Mouse (Mus musculus) midbrain, postnatal 0 days (tissue): ENCODE data around the gene Pip5k1c. TPM values are rescaled to one million over a fixed set of nuclear protein-coding genes. Genes with fewer than 3 reads are reported as not detected.

Source experiments
- ATAC-seq: fragments of 200-750 bp; cut with Nextera tagmentation; 2 replicates; pipeline ENCODE4 v1.8.0; 2017; ENCODE audit warnings: moderate number of reproducible peaks, mild to moderate bottlenecking, moderate TSS enrichment, moderate library complexity; ENCODE audit not compliant: low FRiP score
- DNase-seq: peaks from one replicate; pipeline ENCODE4 v3.0.0-alpha.2; 2015; ENCODE audit warnings: low spot score
- H3K27ac ChIP-seq: fragments of 300-500 bp; sonication (generic); 2 replicates; pipeline ENCODE4 v1.5.1; 2014; ENCODE audit warnings: low read depth, mild to moderate bottlenecking, low read length, mixed read lengths
- H3K27me3 ChIP-seq: fragments of 300-500 bp; sonication (generic); 2 replicates; pipeline ENCODE4 v1.6.1; 2014; ENCODE audit warnings: low read length, control low read depth, mixed read lengths; ENCODE audit not compliant: insufficient read depth
- H3K36me3 ChIP-seq: fragments of 300-500 bp; sonication (generic); 2 replicates; pipeline ENCODE4 v1.6.1; 2014; ENCODE audit warnings: low read length, control low read depth, mixed read lengths; ENCODE audit not compliant: insufficient read depth
- H3K4me1 ChIP-seq: fragments of 300-500 bp; sonication (generic); 2 replicates; pipeline ENCODE4 v1.6.1; 2014; ENCODE audit warnings: mild to moderate bottlenecking, control low read depth, antibody characterized with exemption, low read length, mixed read lengths; ENCODE audit not compliant: insufficient read depth
- H3K4me2 ChIP-seq: fragments of 300-500 bp; sonication (generic); 2 replicates; pipeline ENCODE4 v1.6.1; 2014; ENCODE audit warnings: low read depth, mild to moderate bottlenecking, low read length, mixed read lengths; ENCODE audit not compliant: poor library complexity, severe bottlenecking
- H3K4me3 ChIP-seq: fragments of 300-500 bp; sonication (generic); 2 replicates; pipeline ENCODE4 v1.5.1; 2014; ENCODE audit warnings: low read depth, mild to moderate bottlenecking, low read length, moderate library complexity
- H3K9ac ChIP-seq: fragments of 300-500 bp; sonication (generic); replicated peaks from 2 replicates; pipeline ENCODE4 v1.6.1; 2014; ENCODE audit warnings: mild to moderate bottlenecking, low read length, moderate library complexity, mixed read lengths; ENCODE audit not compliant: poor library complexity, severe bottlenecking
- H3K9me3 ChIP-seq: fragments of 300-500 bp; sonication (generic); 2 replicates; pipeline ENCODE4 v1.6.1; 2016; ENCODE audit warnings: low read length, control low read depth
- CTCF ChIP-seq: IDR thresholded peaks from 2 replicates; pipeline ENCODE4 v1.5.1; 2016; ENCODE audit warnings: antibody characterized with exemption, mild to moderate bottlenecking
- WGBS: fragments of 180-500 bp; shearing (Covaris S2); extraction: QIAGEN DNeasy Blood & Tissue Kit; methylation state at CpG from one replicate; pipeline ENCODE4 v1.1.7; 2014; 5-methylcytosine and 5-hydroxymethylcytosine counted together
- polyA plus RNA-seq: library from polyadenylated mRNA; unstranded; fragments of >200 nt; fragmentation: Nextera tagmentation; extraction: Ambion mirVana; gene quantifications from 2 replicates; pipeline ENCODE4 v1.2.1, GENCODE M21; 2015
- total RNA-seq: library from RNA; depleted of rRNA; stranded (reverse); fragments of >200 nt; gene quantifications from 2 replicates; pipeline ENCODE4 v1.2.3, GENCODE M21; 2014

Gene Pip5k1c
- total and polyA plus RNA-seq, 2 experiments from 2014 or later, result 125 to 256 TPM

- no peak for TF ChIP-seq CTCF
- Histone ChIP-seq H3K4me1 (no peaks in the 10 kb centered on the region), H3K27me3 (no peaks in the 10 kb centered on the region), H3K9ac (no peak overlapping the region), H3K4me3 (no peak overlapping the region), H3K27ac (no peak overlapping the region), H3K9me3 (no peaks in the 10 kb centered on the region), H3K4me2 (no peak overlapping the region), H3K36me3 (peaks cover 54% of the 10 kb centered on the region)
- DNase-seq (no peak), ATAC-seq (no peak)
- 78% methylated on average over 6 of the region's 6 CpGs for WGBS
Measured at GRCm38 (mm10) chr10:81326858-81327257, 34.1 kb downstream of the Pip5k1c start.

- Histone ChIP-seq H3K27me3 (peaks cover 8% of the 10 kb centered on the region), H3K27ac (no peak overlapping the region), H3K4me2 (no peak overlapping the region), H3K36me3 (peaks cover 47% of the 10 kb centered on the region), H3K9ac (no peak overlapping the region), H3K9me3 (no peaks in the 10 kb centered on the region), H3K4me3 (no peak overlapping the region), H3K4me1 (no peaks in the 10 kb centered on the region)
- DNase-seq (no peak), ATAC-seq (no peak)
- WGBS, result 63% methylated on average over 2 of the region's 2 CpGs
- TF ChIP-seq CTCF, result no peak
Measured at GRCm38 (mm10) chr10:81327959-81328358, 35.2 kb downstream of the Pip5k1c start.

- Histone ChIP-seq H3K27ac (no peak within 1 kb of the TSS), H3K9ac (no peak within 1 kb of the TSS), H3K4me2 (no peak within 1 kb of the TSS), H3K9me3 (no peaks in the 10 kb centered on the region), H3K36me3 (peaks cover 43% of the 10 kb centered on the region), H3K4me3 (no peak within 1 kb of the TSS), H3K27me3 (peaks cover 11% of the 10 kb centered on the region), H3K4me1 (no peaks in the 10 kb centered on the region)
- ATAC-seq (no peak), DNase-seq (no peak)
- 14% methylated on average over 10 of the region's 10 CpGs for WGBS
- no peak for TF ChIP-seq CTCF
Measured at GRCm38 (mm10) chr10:81328386-81328785, 35.6 kb downstream of the Pip5k1c start, which contains the start of gene Tbxa2r. Gene Tbxa2r, plus strand, starts transcription at chr10:81328731.

- Histone ChIP-seq H3K27me3 (peaks cover 11% of the 10 kb centered on the region), H3K27ac (no peak overlapping the region), H3K4me2 (no peak overlapping the region), H3K4me1 (no peaks in the 10 kb centered on the region), H3K4me3 (no peak overlapping the region), H3K36me3 (peaks cover 33% of the 10 kb centered on the region), H3K9ac (no peak overlapping the region), H3K9me3 (no peaks in the 10 kb centered on the region)
- WGBS, result 74% methylated on average over 10 of the region's 10 CpGs
- ATAC-seq (no peak), DNase-seq (no peak)
- TF ChIP-seq CTCF, result no peak
Measured at GRCm38 (mm10) chr10:81329194-81329975, 36.6 kb downstream of the Pip5k1c start.

- no peak for ATAC-seq
- Histone ChIP-seq H3K9me3 (no peaks in the 10 kb centered on the region), H3K4me2 (no peak overlapping the region), H3K4me3 (no peak overlapping the region), H3K36me3 (peaks cover 27% of the 10 kb centered on the region), H3K9ac (0 out of 2 replicates have a peak overlapping the region, but pooled peaks have one; percentile 8), H3K27ac (no peak overlapping the region), H3K4me1 (no peaks in the 10 kb centered on the region), H3K27me3 (peaks cover 11% of the 10 kb centered on the region)
- no peak for TF ChIP-seq CTCF
- DNase-seq, result no peak
- WGBS, result 59% methylated on average over 4 of the region's 4 CpGs
Measured at GRCm38 (mm10) chr10:81330007-81330406, 37.2 kb downstream of the Pip5k1c start.

- TF ChIP-seq CTCF, result no peak
- peaks cover 11% of the 10 kb centered on the region for H3K27me3 ChIP-seq
- no peak overlapping the region for H3K4me2 ChIP-seq
- no peak overlapping the region for H3K9ac ChIP-seq
- no peak overlapping the region for H3K4me3 ChIP-seq
- no peak overlapping the region for H3K27ac ChIP-seq
- peaks cover 4% of the 10 kb centered on the region; the same call in 1 of the 2 replicates for H3K36me3 ChIP-seq
- ATAC-seq (no peak), DNase-seq (no peak)
- no peaks in the 10 kb centered on the region for H3K4me1 ChIP-seq
- no peaks in the 10 kb centered on the region for H3K9me3 ChIP-seq
- 11% methylated on average over 29 of the region's 29 CpGs for WGBS
Measured at GRCm38 (mm10) chr10:81332277-81332676, 39.5 kb downstream of the Pip5k1c start.
